Mouse (Mus musculus) midbrain, embryonic 13.5 days (tissue): ENCODE measurements around the gene Ccdc157. TPM values are rescaled to one million over a fixed set of nuclear protein-coding genes. Genes with fewer than 3 reads are reported as not detected.
A peak's percentile ranks its signal among the peaks of the same experiment; 100 is the strongest.
"Not testable (repeated sequence)": the region's sequence is repeated elsewhere in the genome, so short reads cannot be mapped to it uniquely, and the experiment has no call there.

ENCODE experiments used
- ATAC-seq: fragments of 200-750 bp; cut with Nextera tagmentation; 2 replicates; pipeline ENCODE4 v1.8.0; 2017; ENCODE audit warnings: mild to moderate bottlenecking, moderate TSS enrichment, moderate library complexity
- H3K27ac ChIP-seq: fragments of 300-500 bp; sonication (generic); 2 replicates; pipeline ENCODE4 v1.5.1; 2015; ENCODE audit warnings: inconsistent platforms, mild to moderate bottlenecking, moderate library complexity
- H3K27me3 ChIP-seq: fragments of 300-500 bp; sonication (generic); 2 replicates; pipeline ENCODE4 v1.6.1; 2015; ENCODE audit warnings: mild to moderate bottlenecking, inconsistent platforms
- H3K36me3 ChIP-seq: fragments of 300-500 bp; sonication (generic); 2 replicates; pipeline ENCODE4 v1.6.1; 2015; ENCODE audit warnings: mild to moderate bottlenecking, inconsistent platforms
- H3K4me1 ChIP-seq: fragments of 300-500 bp; sonication (generic); replicated peaks from 2 replicates; pipeline ENCODE4 v1.6.1; 2015; ENCODE audit warnings: inconsistent platforms
- H3K4me2 ChIP-seq: fragments of 300-500 bp; sonication (generic); replicated peaks from 2 replicates; pipeline ENCODE4 v1.6.1; 2015; ENCODE audit warnings: moderate library complexity, mild to moderate bottlenecking, inconsistent platforms
- H3K4me3 ChIP-seq: fragments of 300-500 bp; sonication (generic); replicated peaks from 2 replicates; pipeline ENCODE4 v1.5.1; 2015; ENCODE audit warnings: mild to moderate bottlenecking, inconsistent platforms
- H3K9ac ChIP-seq: fragments of 300-500 bp; sonication (generic); replicated peaks from 2 replicates; pipeline ENCODE4 v1.6.1; 2015; ENCODE audit warnings: mild to moderate bottlenecking, inconsistent platforms
- H3K9me3 ChIP-seq: fragments of 300-500 bp; sonication (generic); 2 replicates; pipeline ENCODE4 v1.6.1; 2016; ENCODE audit warnings: mild to moderate bottlenecking, inconsistent platforms
- WGBS: fragments of 180-500 bp; shearing (Covaris S2); methylation state at CpG from one replicate; pipeline ENCODE4 v1.1.7; 2015; 5-methylcytosine and 5-hydroxymethylcytosine counted together
- polyA plus RNA-seq: library from polyadenylated mRNA; unstranded; fragments of >200 nt; fragmentation: Nextera tagmentation; extraction: Ambion mirVana; gene quantifications from 2 replicates; pipeline ENCODE4 v1.2.1, GENCODE M21; 2015

Gene Ccdc157
- polyA plus RNA-seq, 1 experiment from 2014 or later: 8.1 TPM

GRCm38 (mm10) chr11:4108691-4109090 is 51.4 kb downstream of the Ccdc157 start:
- Histone ChIP-seq H3K9ac (no peak overlapping the region), H3K27me3 (no peaks in the 10 kb centered on the region), H3K9me3 (no peaks in the 10 kb centered on the region), H3K27ac (no peak overlapping the region), H3K36me3 (peaks cover 19% of the 10 kb centered on the region), H3K4me2 (no peak overlapping the region), H3K4me1 (no peaks in the 10 kb centered on the region), H3K4me3 (no peak overlapping the region)
- ATAC-seq: no peak
- 85% methylated on average over 7 of the region's 7 CpGs for WGBS

DNA sequence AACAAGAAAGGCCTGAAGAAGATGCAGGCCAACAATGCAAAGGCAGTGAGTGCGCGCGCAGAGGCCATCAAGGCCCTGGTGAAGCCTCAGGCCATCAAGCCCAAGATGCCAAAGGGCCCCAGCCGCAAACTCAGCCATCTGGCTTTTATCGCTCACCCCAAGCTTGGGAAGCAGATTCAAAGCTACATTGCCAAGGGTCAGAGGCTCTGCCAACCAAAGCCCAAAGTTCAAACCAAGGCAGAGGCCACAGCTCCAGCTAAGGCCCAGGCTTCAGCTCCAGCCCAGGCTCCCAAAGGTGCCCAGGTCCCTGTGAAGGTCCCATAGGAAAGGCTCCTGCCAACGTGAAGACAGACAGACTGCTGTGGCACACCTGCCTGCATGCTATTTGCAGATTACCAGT is 52.2 kb downstream of the Ccdc157 start:
- H3K4me2 ChIP-seq, H3K27me3 ChIP-seq, H3K9me3 ChIP-seq, H3K27ac ChIP-seq, H3K9ac ChIP-seq, H3K4me1 ChIP-seq, H3K4me3 ChIP-seq, ATAC-seq: not testable (repeated sequence)
- WGBS: 91% methylated on average over 6 of the region's 6 CpGs
- peaks cover 19% of the 10 kb centered on the region for H3K36me3 ChIP-seq

DNA sequence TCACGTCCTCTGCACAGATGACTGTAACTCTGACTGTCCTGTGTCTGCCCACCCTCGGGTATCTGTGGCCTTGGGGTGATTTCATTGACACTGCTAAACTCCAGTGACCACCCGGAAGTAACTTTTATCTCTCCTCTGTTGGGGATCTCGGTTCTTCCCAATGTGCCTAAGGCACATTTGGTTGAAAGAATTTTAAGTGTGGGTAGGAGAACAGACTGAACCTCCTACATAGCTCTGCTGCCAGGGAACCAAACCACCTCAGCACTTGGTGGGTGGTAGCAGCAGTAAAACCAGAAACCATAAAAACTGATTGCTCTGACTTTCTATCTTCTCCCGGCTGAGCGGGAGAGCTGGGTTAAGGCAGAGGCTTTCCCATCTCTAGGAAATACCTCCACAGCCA is 54.6 kb downstream of the Ccdc157 start:
- Histone ChIP-seq H3K9ac (no peak overlapping the region), H3K27me3 (no peaks in the 10 kb centered on the region), H3K4me3 (no peak overlapping the region), H3K4me2 (no peak overlapping the region), H3K9me3 (no peaks in the 10 kb centered on the region), H3K27ac (no peak overlapping the region), H3K4me1 (no peaks in the 10 kb centered on the region), H3K36me3 (peaks cover 12% of the 10 kb centered on the region)
- ATAC-seq: no peak
- 85% methylated on average over 6 of the region's 6 CpGs for WGBS

DNA sequence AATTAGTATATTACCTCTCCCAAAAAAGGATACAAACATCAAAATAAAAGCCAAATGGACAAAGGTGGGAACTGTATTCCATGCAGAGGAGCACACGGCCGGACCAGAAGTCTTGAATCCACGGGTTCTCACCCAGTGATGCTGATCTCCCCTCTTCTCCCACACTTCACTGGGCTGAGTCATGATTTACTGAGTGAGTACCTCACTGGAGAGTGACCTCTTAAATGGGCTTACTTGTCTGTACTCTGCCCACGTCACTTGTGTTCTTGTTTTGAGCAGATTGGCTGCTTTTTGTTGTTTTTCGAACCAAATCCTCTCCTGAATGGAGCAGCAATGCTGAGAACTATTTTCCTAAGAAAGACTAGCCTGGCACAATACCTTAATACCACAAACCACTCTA is 55.1 kb downstream of the Ccdc157 start:
- no peaks in the 10 kb centered on the region for H3K27me3 ChIP-seq
- ATAC-seq: no peak
- WGBS: 86% methylated on average over 5 of the region's 5 CpGs
- H3K4me3 ChIP-seq: no peak overlapping the region
- H3K9me3 ChIP-seq: no peaks in the 10 kb centered on the region
- no peak overlapping the region for H3K9ac ChIP-seq
- H3K36me3 ChIP-seq: peaks cover 8% of the 10 kb centered on the region
- no peak overlapping the region for H3K27ac ChIP-seq
- no peaks in the 10 kb centered on the region for H3K4me1 ChIP-seq
- no peak overlapping the region for H3K4me2 ChIP-seq

- Histone ChIP-seq H3K27ac (no peak overlapping the region), H3K36me3 (peaks cover 4% of the 10 kb centered on the region), H3K27me3 (no peaks in the 10 kb centered on the region), H3K4me1 (no peaks in the 10 kb centered on the region), H3K9ac (no peak overlapping the region), H3K4me2 (no peak overlapping the region), H3K9me3 (no peaks in the 10 kb centered on the region), H3K4me3 (no peak overlapping the region)
- 85% methylated on average over 14 of the region's 14 CpGs for WGBS
- ATAC-seq: no peak
Observed at GRCm38 (mm10) chr11:4103522-4103921, 56.6 kb downstream of the Ccdc157 start.

DNA sequence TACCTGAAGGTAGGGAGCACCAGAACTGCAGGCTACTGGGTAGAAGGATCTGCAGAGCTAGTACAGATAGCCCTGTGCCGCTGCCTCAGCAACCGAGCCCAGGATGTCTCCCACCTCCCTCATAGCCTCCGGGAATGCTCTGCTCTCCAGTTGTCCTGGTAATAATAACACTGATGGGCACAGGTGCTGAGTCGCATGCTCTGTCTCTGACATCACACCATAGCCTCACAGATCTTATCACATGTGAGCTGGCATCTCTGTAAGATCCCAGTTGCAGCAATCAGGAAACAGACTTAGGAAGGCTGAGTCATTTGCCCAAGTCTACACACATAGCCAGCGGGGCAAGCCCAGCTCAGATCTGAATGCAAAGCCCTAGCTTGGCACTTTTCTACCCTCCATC is 58.2 kb downstream of the Ccdc157 start:
- no peak overlapping the region for H3K4me2 ChIP-seq
- H3K4me3 ChIP-seq: no peak overlapping the region
- no peak for ATAC-seq
- H3K27ac ChIP-seq: no peak overlapping the region
- peaks cover 8% of the 10 kb centered on the region for H3K4me1 ChIP-seq
- H3K9ac ChIP-seq: no peak overlapping the region
- no peaks in the 10 kb centered on the region for H3K36me3 ChIP-seq
- H3K9me3 ChIP-seq: no peaks in the 10 kb centered on the region
- 87% methylated on average over 5 of the region's 5 CpGs for WGBS
- H3K27me3 ChIP-seq: no peaks in the 10 kb centered on the region

DNA sequence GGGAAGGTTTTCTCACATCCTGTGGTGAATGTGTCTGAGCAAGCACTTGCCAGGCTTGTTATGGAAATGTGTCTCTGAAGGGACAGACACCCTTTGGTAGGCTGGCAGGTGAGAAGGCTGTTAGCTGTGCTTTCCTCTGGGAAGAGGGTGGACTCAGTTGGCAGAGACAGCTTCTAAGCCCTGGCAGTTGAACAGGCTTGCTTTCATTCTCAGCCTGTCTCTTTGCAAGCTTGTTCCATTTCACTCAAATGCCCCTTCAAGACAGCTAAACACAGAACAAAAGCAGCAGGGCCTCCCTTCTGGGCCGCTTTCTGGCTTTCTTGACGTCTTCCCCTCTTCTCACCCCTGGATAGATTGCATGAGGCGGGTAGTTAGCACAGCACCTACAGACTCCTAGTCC is 60.6 kb downstream of the Ccdc157 start:
- H3K27me3 ChIP-seq: no peaks in the 10 kb centered on the region
- no peak for ATAC-seq
- H3K9ac ChIP-seq: 0 out of 2 replicates have a peak overlapping the region, but pooled peaks have one; percentile 7
- no peak overlapping the region for H3K4me2 ChIP-seq
- peaks cover 19% of the 10 kb centered on the region for H3K4me1 ChIP-seq
- no peak overlapping the region for H3K4me3 ChIP-seq
- no peak overlapping the region for H3K27ac ChIP-seq
- H3K36me3 ChIP-seq: no peaks in the 10 kb centered on the region
- no peaks in the 10 kb centered on the region for H3K9me3 ChIP-seq
- 73% methylated on average over 3 of the region's 3 CpGs for WGBS

GRCm38 (mm10) chr11:4098816-4099215 is 61.3 kb downstream of the Ccdc157 start:
- H3K9ac ChIP-seq: no peak overlapping the region
- WGBS: 71% methylated on average over 7 of the region's 7 CpGs

GRCm38 (mm10) chr11:4098120-4098519 is 62.0 kb downstream of the Ccdc157 start:
- WGBS: 67% methylated on average over 8 of the region's 8 CpGs
- H3K9me3 ChIP-seq: no peaks in the 10 kb centered on the region
- no peak overlapping the region for H3K4me3 ChIP-seq
- no peak overlapping the region for H3K27ac ChIP-seq
- H3K4me1 ChIP-seq: peaks cover 23% of the 10 kb centered on the region
- no peaks in the 10 kb centered on the region for H3K36me3 ChIP-seq
- no peak overlapping the region for H3K4me2 ChIP-seq
- ATAC-seq: no peak
- H3K27me3 ChIP-seq: no peaks in the 10 kb centered on the region
- H3K9ac ChIP-seq: no peak overlapping the region

More at GRCm38 (mm10) chr11:4098816-4099215, 61.3 kb downstream of the Ccdc157 start:
- H3K9me3 ChIP-seq: no peaks in the 10 kb centered on the region
- no peak overlapping the region for H3K4me3 ChIP-seq
- H3K4me2 ChIP-seq: no peak overlapping the region
- peaks cover 23% of the 10 kb centered on the region for H3K4me1 ChIP-seq
- H3K27ac ChIP-seq: no peak overlapping the region
- H3K27me3 ChIP-seq: no peaks in the 10 kb centered on the region
- ATAC-seq: no peak
- H3K36me3 ChIP-seq: no peaks in the 10 kb centered on the region

- Histone ChIP-seq H3K4me3 (peak overlapping the region; percentile 50), H3K4me2 (peak overlapping the region; percentile 83), H3K4me1 (peaks cover 23% of the 10 kb centered on the region), H3K27me3 (no peaks in the 10 kb centered on the region), H3K27ac (peak overlapping the region; percentile 92), H3K36me3 (no peaks in the 10 kb centered on the region), H3K9ac (peak overlapping the region; percentile 87), H3K9me3 (no peaks in the 10 kb centered on the region)
- 22% methylated on average over 10 of the region's 10 CpGs for WGBS
- peak; percentile 70 for ATAC-seq
Observed at GRCm38 (mm10) chr11:4097091-4097621, 62.9 kb downstream of the Ccdc157 start.

GRCm38 (mm10) chr11:4096054-4096984 is 63.8 kb downstream of the Ccdc157 start:
- Histone ChIP-seq H3K4me1 (peaks cover 23% of the 10 kb centered on the region), H3K9me3 (no peaks in the 10 kb centered on the region), H3K36me3 (peaks cover 8% of the 10 kb centered on the region), H3K27ac (peak overlapping the region; percentile 92), H3K27me3 (no peaks in the 10 kb centered on the region), H3K4me3 (peak overlapping the region; percentile 50), H3K9ac (peak overlapping the region; percentile 87), H3K4me2 (peak overlapping the region; percentile 83)
- peak; percentile 95 for ATAC-seq
- 2% methylated on average over 45 of the region's 45 CpGs for WGBS
